Mouse (Mus musculus) CD4-positive, CD25-positive, alpha-beta regulatory T cell, adult 9 weeks (primary cell): ENCODE results near the gene Gprc5c. TPM values are rescaled to one million over a fixed set of nuclear protein-coding genes. Genes with fewer than 3 reads are reported as not detected.

ENCODE experiments used
- polyA plus RNA-seq: library from polyadenylated mRNA; unstranded; fragments of 100-300 nt; shearing (Covaris generic); gene quantifications from one replicate; pipeline ENCODE4 v1.2.1, GENCODE M21; 2017

The Gprc5c gene
- polyA plus RNA-seq: 0.21 TPM

GRCm38 (mm10) chr11:114850452-114851268 is at the start of gene Gprc5c:
Gprc5c (plus strand) TSS chr11:114851152.

GRCm38 (mm10) chr11:114889991-114890518 is 39.1 kb downstream of the Gprc5c start, which contains the start of gene Cd300a:
Cd300a (plus strand) TSS chr11:114890041.

Other genes starting within 250 kb of the Gprc5c start
- gene Rpl38, start 182.6 kb upstream of the Gprc5c start, polyA plus RNA-seq: 722 TPM
- gene Ttyh2, start 175.7 kb upstream of the Gprc5c start, polyA plus RNA-seq: 2.2 TPM
- gene Dnaic2, start 123.7 kb upstream of the Gprc5c start, polyA plus RNA-seq: not detected
- gene Kif19a, start 85.8 kb upstream of the Gprc5c start, polyA plus RNA-seq: 0.25 TPM
- not detected for gene Btbd17, start 55.2 kb upstream of the Gprc5c start, polyA plus RNA-seq
- gene Gpr142, start 52.2 kb upstream of the Gprc5c start, polyA plus RNA-seq: not detected
- gene Cd300a, start 38.9 kb downstream of the Gprc5c start, polyA plus RNA-seq: 0.41 TPM
- not detected for gene Cd300lb, start 83.2 kb downstream of the Gprc5c start, polyA plus RNA-seq
- not detected for gene Cd300c, start 118.0 kb downstream of the Gprc5c start, polyA plus RNA-seq
- gene Cd300ld, start 138.8 kb downstream of the Gprc5c start, polyA plus RNA-seq: not detected
- gene Cd300c2, start 150.7 kb downstream of the Gprc5c start, polyA plus RNA-seq: 0.30 TPM
- gene Cd300ld2, start 165.0 kb downstream of the Gprc5c start, polyA plus RNA-seq: not detected
- not detected for gene Cd300ld4, start 175.9 kb downstream of the Gprc5c start, polyA plus RNA-seq
- gene Cd300ld5, start 186.6 kb downstream of the Gprc5c start, polyA plus RNA-seq: not detected
- gene Cd300ld3, start 197.3 kb downstream of the Gprc5c start, polyA plus RNA-seq: not detected
- gene Cd300e, start 211.0 kb downstream of the Gprc5c start, polyA plus RNA-seq: not detected
- 238 TPM for gene Rab37, start 240.3 kb downstream of the Gprc5c start, polyA plus RNA-seq